Mouse (Mus musculus) T-helper 17 cell (primary cell): Measurements from ENCODE around the gene Evpl.
"Not testable (repeated sequence)": the region's sequence is repeated elsewhere in the genome, so short reads cannot be mapped to it uniquely, and the experiment has no call there.

Experiments
- in situ Hi-C, 2 experiments: fragments of 300-600 bp; cut with MboI, MseI; formaldehyde crosslinking; loops; 1 replicate in 1 of 2; 2 replicates in 1 of 2; pipeline ENCODE4 v1.15.1; 2025; ENCODE audit warnings: high pct_unique_total_duplicates in 2 of 2

The Evpl gene

GRCm38 (mm10) chr11:116237742-116238395, at the start of gene Evpl:
Gene Evpl, minus strand, starts transcription at chr11:116238077.
- in situ Hi-C loops: no loop called here

- in situ Hi-C loops: no loop called here
These were observed 49.5 kb upstream of the Evpl start for GRCm38 (mm10) chr11:116287351-116287750.

GRCm38 (mm10) chr11:116285770-116286191, 47.9 kb upstream of the Evpl start:
- in situ Hi-C loops: no loop called here

GRCm38 (mm10) chr11:116283982-116284381, 46.1 kb upstream of the Evpl start:
- in situ Hi-C loops: no loop called here

DNA sequence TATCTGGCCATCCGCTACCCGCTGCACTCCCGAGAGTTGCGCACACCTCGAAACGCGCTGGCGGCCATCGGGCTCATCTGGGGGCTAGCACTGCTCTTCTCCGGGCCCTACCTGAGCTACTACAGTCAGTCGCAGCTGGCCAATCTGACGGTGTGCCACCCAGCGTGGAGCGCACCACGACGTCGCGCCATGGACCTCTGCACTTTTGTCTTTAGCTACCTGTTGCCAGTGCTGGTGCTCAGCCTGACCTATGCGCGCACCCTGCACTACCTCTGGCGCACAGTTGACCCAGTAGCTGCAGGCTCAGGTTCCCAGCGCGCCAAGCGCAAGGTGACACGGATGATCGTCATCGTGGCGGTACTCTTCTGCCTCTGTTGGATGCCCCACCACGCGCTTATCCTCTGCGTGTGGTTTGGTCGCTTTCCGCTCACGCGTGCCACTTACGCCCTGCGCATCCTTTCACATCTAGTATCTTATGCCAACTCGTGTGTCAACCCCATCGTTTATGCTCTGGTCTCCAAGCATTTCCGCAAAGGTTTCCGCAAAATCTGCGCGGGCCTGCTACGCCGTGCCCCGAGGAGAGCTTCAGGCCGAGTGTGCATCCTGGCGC, 45.1 kb upstream of the Evpl start:
- in situ Hi-C loops: no loop called here

GRCm38 (mm10) chr11:116282089-116282488, 44.2 kb upstream of the Evpl start:
- in situ Hi-C loops: no loop called here

- in situ Hi-C loops: no loop called here
These were observed 43.8 kb upstream of the Evpl start for GRCm38 (mm10) chr11:116281671-116282070.

DNA sequence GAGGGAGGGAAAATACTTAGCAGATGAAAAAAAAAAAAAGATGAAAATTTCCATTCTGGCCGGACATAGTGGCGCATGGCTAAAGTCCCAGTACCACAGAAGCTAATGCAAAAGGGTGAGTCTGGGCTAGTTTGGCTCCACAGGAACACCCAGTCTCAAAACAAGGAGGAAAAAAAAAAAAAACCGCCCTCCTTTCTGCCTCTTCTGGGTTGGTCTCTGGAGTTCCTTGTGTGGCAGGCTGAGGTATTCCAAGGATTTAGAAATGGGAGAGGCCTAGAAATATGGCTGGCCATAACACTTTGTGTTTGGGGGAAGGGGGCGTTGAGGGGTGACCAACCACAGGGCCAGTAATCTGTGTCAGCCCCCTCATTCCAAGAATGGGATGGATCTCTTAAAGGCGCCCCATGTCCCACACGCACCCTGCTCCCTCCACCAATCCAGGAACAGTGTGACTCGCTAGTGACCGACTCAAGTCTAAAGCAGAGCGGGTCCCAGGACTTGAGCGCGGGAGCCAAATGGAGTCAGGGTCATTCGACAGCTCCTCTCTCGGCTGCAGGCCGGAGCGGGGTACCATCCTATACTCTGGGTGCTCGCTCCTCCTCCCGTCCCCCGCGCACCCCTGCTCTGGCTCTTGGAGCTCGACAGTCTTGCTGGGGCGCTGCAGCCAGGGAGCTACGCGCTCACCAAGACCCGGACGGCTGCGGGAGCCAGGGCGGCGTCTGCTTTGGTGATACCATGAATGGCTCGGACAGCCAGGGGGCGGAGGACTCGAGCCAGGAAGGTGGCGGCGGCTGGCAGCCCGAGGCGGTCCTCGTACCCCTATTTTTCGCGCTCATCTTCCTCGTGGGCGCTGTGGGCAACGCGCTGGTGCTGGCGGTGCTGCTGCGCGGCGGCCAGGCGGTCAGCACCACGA, 43.1 kb upstream of the Evpl start, which contains the start of gene Galr2:
TSS of gene Galr2 (plus strand) at position 189 of the 913 bp plus-strand sequence.
- in situ Hi-C loops: no loop called here

- in situ Hi-C loops: not testable (repeated sequence)
These were observed 39.3 kb upstream of the Evpl start for GRCm38 (mm10) chr11:116277184-116277583.

DNA sequence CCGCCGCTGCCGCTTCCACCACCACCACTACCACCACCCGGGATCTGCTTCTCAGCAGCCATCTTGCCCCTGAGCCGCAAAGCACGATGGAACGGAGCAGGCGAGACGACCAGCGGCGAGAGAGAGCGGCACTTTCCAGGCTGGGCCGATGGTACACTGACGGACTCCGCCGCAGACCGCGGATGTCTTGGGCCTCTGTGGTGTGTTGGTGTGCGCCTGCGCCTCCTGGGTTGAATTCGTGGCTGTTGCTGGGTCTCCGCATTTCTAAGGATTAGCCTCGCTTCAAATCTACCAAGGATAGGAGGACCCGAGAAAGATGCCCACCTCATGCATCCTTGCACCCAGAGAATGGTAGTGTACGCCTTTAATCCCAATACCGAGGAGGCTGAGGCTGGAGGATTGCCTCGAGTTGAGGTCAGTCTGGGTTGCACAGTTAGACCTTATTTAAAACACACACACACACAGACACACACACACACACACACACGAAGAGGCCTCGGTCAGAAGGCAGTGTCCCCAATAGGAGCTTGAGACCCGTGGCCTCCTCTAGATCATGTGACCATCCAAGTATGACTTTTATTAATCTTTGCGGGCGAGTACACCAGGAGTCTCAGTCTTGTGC, 36.3 kb upstream of the Evpl start, which contains the start of gene Srp68:
TSS of gene Srp68 (minus strand) at position 173 of the 622 bp plus-strand sequence.
- in situ Hi-C loops: no loop called here

GRCm38 (mm10) chr11:116273469-116274044, 35.7 kb upstream of the Evpl start:
- in situ Hi-C loops: no loop called here

DNA sequence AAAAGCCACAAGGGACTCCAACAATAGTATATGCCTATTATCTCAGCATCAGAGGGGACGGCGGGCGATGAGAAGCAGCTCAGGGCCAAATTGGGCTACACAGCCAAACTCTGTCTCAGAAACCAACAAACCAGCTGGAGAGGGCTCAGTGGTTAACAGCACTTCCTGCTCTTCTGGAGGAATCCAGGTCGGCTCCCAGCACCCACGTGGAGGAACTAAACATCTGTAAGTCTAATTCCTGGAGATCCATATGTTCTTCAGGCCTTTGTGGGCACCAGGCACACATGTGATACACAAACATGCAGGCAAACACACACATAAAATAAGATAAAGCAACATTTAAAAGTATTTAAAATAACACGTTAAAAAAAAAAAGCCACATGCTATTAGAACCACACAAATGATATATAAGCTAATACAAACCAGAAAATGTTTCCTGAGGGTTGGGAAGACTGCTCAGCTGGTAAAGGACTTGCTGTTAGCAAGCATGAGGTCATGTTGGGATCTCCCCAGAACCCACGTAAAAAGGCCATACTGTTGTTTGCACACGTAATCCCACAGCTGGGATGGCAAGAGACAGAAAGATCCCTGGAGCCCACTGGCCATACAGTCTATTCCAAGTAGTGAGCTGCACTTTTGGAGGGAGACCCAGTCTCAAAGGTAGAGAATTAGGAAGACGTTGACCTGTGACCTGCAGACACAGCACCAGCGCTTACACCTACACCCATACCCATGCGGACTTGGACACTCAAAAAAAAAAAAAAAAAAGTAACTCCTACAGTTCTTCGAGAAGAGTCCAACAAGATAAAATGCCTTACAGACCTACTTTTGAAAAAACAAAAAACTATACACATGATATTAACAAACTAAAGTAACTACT, 35.0 kb upstream of the Evpl start:
- in situ Hi-C loops: no loop called here

DNA sequence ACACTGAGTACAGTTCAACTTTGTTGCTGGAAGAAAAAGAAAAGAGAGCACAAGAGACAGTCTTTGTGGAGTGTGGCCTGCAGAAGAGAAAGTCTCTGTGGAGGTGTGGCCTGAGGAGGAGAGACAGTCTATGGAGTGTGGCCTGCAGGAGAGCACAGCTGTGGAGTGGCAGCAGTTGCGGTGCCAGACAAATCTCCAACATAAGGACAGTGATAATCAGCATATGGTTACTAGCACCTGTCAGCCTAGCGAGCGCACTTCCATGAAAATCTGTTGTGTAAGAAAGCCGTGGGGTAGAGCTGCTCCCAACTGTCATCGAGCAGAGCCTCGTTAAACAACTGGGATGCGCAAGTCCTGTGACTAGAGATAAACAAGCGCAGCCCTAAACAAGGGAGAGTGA, 31.7 kb upstream of the Evpl start:
- in situ Hi-C loops: no loop called here

DNA sequence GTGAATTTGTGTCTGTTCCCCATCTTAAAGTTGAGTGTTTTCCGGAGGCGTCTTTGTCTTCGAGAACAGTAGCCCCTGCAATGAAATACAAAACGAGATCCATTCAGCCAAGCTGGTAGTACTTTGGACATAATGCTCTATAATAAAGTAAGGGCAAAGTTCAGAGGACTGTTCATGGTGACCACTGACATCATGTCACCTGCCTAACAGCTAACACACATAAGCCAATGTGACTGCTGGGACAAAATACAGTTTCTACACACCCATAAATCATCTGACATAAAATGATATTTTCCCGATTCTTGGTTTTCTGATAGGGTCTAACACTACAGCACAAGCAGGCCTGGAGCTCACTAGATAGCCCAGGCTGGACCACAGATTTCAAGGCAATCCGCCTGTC, 30.4 kb upstream of the Evpl start:
- in situ Hi-C loops: no loop called here

GRCm38 (mm10) chr11:116267637-116268036, 29.8 kb upstream of the Evpl start:
- in situ Hi-C loops: no loop called here

DNA sequence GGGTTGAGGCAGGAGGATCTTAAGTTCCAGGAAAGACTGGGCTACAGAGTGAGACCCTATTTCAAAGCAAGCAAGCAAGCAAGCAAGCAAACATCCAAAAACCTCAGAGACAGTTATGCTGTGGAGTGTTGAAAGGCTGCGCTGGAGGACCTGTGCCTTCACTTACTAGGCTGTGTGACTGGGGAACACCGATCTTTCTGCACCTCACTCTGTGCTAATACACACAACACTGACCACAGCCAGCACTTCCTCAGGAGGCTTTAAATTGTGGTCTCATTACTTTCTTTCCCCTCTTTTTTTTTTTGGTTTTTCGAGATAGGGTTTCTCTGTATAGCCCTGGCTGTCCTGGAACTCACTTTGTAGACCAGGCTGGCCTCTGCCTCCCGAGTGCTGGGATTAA, 28.0 kb upstream of the Evpl start:
- in situ Hi-C loops: no loop called here

GRCm38 (mm10) chr11:116265352-116265751, 27.5 kb upstream of the Evpl start:
- in situ Hi-C loops: no loop called here

GRCm38 (mm10) chr11:116260259-116260658, 22.4 kb upstream of the Evpl start:
- in situ Hi-C loops: no loop called here

DNA sequence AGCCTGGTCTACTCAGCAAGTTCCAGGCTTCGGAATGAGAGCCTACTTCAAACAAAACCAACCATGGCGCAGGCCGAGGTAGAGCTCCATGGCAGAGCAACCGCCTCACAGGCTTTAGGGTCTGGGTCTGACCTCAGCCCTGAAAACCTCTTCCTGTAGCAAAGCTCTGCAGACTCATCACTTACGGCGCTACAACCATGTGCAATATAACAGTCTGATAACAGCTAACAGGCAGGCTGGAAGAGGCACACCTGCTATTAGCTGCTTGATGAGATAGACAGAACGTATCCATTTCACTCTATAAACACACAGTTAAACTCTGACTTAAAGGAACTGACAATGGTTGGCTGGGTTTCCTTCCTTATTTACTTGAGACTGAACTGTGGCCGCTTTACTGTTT, 21.6 kb upstream of the Evpl start:
- in situ Hi-C loops: no loop called here

DNA sequence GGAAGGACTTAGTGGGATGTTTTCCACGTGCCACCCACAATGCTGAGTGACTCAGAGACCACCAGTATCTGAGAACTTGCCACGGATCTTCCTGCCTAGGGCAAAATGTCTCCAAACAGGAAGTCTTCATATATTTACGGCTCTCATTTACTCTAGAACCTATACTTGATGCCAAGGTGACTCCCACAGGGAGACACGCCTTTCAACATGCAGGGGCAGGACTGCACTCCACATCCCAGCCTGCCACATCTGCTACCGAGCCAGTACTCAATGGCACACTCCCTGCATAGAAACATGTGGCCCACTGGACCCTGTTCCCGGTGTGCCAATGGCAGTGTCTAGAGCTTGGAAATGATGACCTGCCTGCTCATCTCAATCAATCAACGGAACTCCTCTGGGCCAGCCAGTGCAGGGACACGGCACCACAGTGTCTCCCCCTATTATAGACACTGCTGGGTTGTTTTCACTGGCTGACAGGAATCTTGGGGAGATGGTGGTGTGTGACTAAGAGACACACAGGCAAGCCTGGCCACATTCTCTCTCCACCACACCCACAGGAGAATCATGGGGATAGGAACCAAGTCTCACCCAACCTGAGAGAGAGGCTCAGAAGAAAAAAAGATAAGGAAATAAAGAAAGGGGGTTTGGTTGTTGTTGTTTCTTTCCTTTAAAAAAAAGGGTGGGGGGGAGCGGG, 18.3 kb upstream of the Evpl start:
- in situ Hi-C loops: no loop called here
